Mouse (Mus musculus): ENCODE data around the gene Plcd3. TPM values are rescaled to one million over a fixed set of nuclear protein-coding genes. Genes with fewer than 3 reads are reported as not detected.

The Plcd3 gene
- polyA plus RNA-seq, 1 experiment, result 0.17 TPM

- Histone ChIP-seq H3K27me3 (ENCODE audit: control insufficient read depth) (peaks cover 4% of the 10 kb centered on the region), H3K36me3 (ENCODE audit: control insufficient read depth) (peaks cover 12% of the 10 kb centered on the region), H3K4me3 (replicated peaks) (no peak overlapping the region), H3K4me1 (ENCODE audit: control insufficient read depth) (peaks cover 38% of the 10 kb centered on the region), H3K9me3 (ENCODE audit: control insufficient read depth, low read length) (no peaks in the 10 kb centered on the region)
- TF ChIP-seq GATA1 (IDR thresholded peaks at IDR 0.05; ENCODE audit: low read length), result no peak
- TF ChIP-seq TAL1 (IDR thresholded peaks at IDR 0.05; ENCODE audit: low read length), result no peak
Observed at GRCm38 (mm10) chr11:103119609-103120008, 18.2 kb upstream of the Plcd3 start.

DNA sequence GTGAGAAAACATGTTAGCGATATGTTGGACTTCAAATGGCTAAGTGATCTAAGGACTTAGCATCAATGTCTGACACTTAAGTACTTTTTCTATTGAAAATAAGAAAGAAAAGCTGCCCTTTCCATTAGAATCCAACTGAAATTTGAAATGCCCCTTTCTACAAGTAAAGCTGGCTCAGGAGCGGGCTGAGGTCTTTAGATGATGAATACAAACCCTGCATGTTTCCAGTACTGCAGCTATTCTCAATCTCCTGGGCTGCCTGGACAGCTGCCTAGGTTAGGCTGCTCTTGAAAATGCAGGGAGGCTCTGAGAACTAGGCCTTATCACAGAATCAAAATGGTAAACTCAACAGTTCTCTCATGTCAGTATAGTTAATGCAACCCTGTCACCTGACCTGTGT, 17.4 kb upstream of the Plcd3 start:
- TF ChIP-seq GATA1 (IDR thresholded peaks at IDR 0.05; ENCODE audit: low read length) (no peak), TAL1 (IDR thresholded peaks at IDR 0.05; ENCODE audit: low read length) (no peak)
- Histone ChIP-seq H3K4me3 (replicated peaks) (peak overlapping the region; percentile 96), H3K9me3 (ENCODE audit: control insufficient read depth, low read length) (no peaks in the 10 kb centered on the region), H3K4me1 (ENCODE audit: control insufficient read depth) (peaks cover 45% of the 10 kb centered on the region), H3K36me3 (ENCODE audit: control insufficient read depth) (peaks cover 12% of the 10 kb centered on the region), H3K27me3 (ENCODE audit: control insufficient read depth) (peaks cover 4% of the 10 kb centered on the region)

DNA sequence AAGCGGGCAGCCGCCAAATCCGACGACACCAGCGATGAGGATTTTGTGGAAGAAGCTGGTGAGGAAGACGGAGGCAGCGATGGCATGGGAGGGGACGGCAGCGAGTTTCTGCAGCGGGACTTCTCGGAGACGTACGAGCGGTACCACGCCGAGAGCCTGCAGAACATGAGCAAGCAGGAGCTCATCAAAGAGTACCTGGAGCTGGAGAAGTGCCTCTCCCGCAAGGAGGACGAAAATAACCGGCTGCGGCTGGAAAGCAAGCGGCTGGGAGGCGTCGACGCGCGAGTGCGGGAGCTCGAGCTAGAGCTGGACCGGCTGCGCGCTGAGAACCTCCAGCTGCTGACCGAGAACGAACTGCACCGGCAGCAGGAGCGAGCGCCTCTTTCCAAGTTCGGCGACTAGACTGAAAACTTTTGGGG, 16.1 kb upstream of the Plcd3 start:
- H3K36me3 ChIP-seq (ENCODE audit: control insufficient read depth), result peaks cover 24% of the 10 kb centered on the region
- H3K27me3 ChIP-seq (ENCODE audit: control insufficient read depth), result peaks cover 11% of the 10 kb centered on the region
- no peak for TF ChIP-seq TAL1 (IDR thresholded peaks at IDR 0.05; ENCODE audit: low read length)
- TF ChIP-seq GATA1 (IDR thresholded peaks at IDR 0.05; ENCODE audit: low read length), result no peak
- H3K4me3 ChIP-seq (replicated peaks), result peak overlapping the region; percentile 96
- peaks cover 56% of the 10 kb centered on the region for H3K4me1 ChIP-seq (ENCODE audit: control insufficient read depth)
- no peaks in the 10 kb centered on the region for H3K9me3 ChIP-seq (ENCODE audit: control insufficient read depth, low read length)

DNA sequence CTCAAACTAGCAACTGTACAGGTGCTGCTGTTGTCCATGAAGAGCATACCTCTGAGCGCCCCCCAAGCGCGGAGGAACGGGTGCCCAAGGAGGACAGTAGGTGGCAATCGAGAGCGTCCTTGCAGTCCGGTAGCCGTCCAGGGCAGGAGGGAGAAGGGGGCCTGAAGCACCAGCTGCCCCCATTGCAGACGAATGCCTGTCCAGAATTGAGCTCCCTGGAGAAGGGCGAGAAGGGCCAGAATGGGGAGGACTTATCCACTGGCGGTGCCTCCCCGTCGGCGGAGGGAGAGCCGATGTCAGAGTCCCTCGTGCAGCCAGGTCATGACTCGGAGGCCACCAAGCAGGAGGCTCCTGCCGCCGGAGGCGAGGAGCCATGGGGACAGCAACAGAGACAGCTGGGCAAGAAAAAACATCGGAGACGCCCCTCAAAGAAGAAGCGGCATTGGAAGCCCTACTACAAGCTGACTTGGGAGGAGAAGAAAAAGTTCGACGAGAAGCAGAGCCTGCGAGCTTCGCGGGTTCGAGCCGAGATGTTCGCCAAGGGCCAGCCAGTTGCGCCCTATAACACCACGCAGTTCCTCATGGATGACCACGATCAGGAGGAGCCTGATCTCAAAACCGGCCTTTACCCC, 15.6 kb upstream of the Plcd3 start:
- Histone ChIP-seq H3K4me1 (ENCODE audit: control insufficient read depth) (peaks cover 62% of the 10 kb centered on the region), H3K36me3 (ENCODE audit: control insufficient read depth) (peaks cover 30% of the 10 kb centered on the region), H3K9me3 (ENCODE audit: control insufficient read depth, low read length) (no peaks in the 10 kb centered on the region), H3K27me3 (ENCODE audit: control insufficient read depth) (peaks cover 16% of the 10 kb centered on the region), H3K4me3 (replicated peaks) (peak overlapping the region; percentile 96)
- TF ChIP-seq TAL1 (IDR thresholded peaks at IDR 0.05; ENCODE audit: low read length) (no peak), GATA1 (IDR thresholded peaks at IDR 0.05; ENCODE audit: low read length) (no peak)

DNA sequence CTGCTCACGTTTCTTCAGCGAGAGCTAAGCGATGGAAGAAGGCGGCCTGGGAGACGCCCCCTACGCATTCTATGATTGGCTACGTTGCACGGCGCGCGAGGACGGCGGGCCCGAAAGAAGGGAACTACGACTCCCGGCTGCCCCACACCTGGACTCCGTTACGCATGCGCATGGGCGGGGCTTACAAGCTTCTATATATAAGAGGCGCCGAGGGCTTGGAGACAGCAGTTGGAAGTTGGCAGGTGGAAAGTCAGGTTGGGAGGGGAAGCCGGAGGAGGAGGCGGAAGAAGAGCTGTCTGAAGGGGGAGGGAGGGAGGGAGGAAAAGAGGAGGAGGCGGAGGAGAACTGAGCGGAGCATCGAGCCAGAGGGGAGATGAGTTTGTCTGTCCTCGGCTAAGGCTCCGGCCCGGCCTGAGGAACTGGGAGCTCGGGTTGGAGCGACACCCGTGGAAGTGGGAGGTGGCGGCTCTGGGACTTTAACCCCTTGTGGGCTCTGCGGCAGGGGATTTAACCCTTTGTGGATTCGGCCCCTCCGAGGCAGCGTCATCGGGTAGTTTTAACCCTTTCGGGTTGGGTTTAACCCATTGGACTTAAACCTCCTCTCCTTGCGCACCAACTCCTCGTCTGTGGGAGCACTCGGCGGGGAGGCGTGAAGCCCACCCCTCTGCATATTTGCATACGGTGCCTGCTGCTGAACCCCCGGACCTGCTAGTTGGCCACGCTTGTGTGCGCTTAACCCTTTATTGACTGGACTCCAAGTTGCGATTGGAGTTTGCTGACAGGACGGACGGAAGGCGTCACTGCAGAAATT, 14.8 kb upstream of the Plcd3 start, which contains the start of gene Hexim1:
TSS of gene Hexim1 (plus strand) at position 224 of the 811 bp plus-strand sequence.
- TF ChIP-seq TAL1 (IDR thresholded peaks at IDR 0.05; ENCODE audit: low read length) (no peak), GATA1 (IDR thresholded peaks at IDR 0.05; ENCODE audit: low read length) (no peak)
- Histone ChIP-seq H3K9me3 (ENCODE audit: control insufficient read depth, low read length) (no peaks in the 10 kb centered on the region), H3K36me3 (ENCODE audit: control insufficient read depth) (peaks cover 38% of the 10 kb centered on the region), H3K4me1 (ENCODE audit: control insufficient read depth) (peaks cover 70% of the 10 kb centered on the region), H3K27me3 (ENCODE audit: control insufficient read depth) (peaks cover 25% of the 10 kb centered on the region), H3K4me3 (replicated peaks) (peak within 1 kb of the TSS; percentile 96)

DNA sequence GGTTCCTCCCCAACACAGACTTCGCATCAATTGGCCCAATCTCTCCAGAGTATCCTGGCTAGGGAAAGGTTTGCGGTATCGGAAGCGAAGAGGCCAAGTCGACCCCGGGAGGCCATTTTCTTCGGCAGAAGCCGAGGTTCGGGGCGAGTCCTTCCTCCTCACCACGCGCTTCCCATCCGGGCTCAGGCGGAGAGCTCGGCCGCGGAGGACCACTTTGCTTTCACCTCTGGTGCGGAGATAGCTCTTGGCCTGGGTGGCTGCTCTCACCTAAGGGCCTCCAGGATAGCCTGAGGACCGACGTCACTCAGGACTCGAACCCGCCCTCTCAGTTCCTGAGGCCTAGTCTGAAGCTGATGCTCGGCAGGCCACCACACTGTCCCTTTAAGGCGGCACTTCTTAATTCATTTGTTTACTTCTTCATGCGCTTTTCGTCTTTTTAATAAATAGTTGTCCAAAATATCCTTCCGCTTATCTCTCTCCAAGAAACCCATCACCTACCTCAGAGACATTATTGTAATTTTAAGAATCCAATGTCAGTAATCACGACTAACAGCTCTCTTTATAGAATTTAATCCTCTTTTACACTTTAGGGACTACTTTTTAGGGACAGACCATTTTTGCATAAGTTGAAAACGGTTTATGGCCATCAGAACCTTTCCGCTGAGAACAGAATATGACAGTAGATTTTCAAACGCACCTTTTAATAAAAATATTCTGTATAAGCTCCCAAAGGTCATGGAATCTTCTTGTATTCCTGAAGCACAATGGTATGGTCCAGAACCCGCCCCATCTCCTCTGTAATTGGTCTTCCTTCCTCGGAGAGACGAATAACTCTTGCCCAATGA, 13.9 kb upstream of the Plcd3 start:
- peak overlapping the region; percentile 96 for H3K4me3 ChIP-seq (replicated peaks)
- no peaks in the 10 kb centered on the region for H3K9me3 ChIP-seq (ENCODE audit: control insufficient read depth, low read length)
- H3K36me3 ChIP-seq (ENCODE audit: control insufficient read depth), result peaks cover 46% of the 10 kb centered on the region
- peaks cover 30% of the 10 kb centered on the region for H3K27me3 ChIP-seq (ENCODE audit: control insufficient read depth)
- peaks cover 72% of the 10 kb centered on the region for H3K4me1 ChIP-seq (ENCODE audit: control insufficient read depth)
- no peak for TF ChIP-seq GATA1 (IDR thresholded peaks at IDR 0.05; ENCODE audit: low read length)
- TF ChIP-seq TAL1 (IDR thresholded peaks at IDR 0.05; ENCODE audit: low read length), result no peak

DNA sequence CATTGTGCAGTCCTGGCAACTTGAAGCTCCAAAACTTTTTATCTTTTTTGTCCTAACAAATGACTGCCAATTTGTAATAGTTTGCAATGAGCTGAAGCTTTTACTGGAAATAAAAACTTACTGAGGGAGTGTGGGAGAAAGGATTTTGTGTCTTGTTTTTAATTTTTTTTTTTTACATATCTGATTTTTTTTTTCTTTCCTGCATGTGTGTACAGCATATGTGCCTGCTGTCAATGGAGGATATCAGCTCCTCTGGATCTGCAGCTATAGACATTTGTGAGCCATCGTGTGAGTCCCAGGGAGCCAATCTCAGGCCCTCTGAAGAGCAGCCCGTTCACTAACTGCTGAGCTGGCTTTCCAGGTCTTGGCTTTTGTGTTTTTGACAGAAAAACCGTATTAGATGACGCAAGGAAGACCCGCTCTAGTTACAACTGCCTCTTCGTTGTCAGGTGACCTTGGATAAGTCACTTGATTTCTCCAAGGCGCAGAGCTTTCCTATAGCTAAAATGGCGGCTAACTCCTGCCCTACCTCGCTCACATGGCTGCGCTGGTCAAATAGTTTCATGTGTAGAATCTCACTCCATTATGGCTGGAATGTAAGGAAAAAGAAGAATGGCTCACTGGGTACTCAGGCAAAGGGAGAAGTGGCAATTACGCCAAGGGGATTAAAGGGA, 12.9 kb upstream of the Plcd3 start:
- Histone ChIP-seq H3K27me3 (ENCODE audit: control insufficient read depth) (peaks cover 30% of the 10 kb centered on the region), H3K36me3 (ENCODE audit: control insufficient read depth) (peaks cover 50% of the 10 kb centered on the region), H3K4me1 (ENCODE audit: control insufficient read depth) (peaks cover 69% of the 10 kb centered on the region), H3K9me3 (ENCODE audit: control insufficient read depth, low read length) (no peaks in the 10 kb centered on the region), H3K4me3 (replicated peaks) (peak overlapping the region; percentile 96)
- TF ChIP-seq TAL1 (IDR thresholded peaks at IDR 0.05; ENCODE audit: low read length) (no peak), GATA1 (IDR thresholded peaks at IDR 0.05; ENCODE audit: low read length) (no peak)

DNA sequence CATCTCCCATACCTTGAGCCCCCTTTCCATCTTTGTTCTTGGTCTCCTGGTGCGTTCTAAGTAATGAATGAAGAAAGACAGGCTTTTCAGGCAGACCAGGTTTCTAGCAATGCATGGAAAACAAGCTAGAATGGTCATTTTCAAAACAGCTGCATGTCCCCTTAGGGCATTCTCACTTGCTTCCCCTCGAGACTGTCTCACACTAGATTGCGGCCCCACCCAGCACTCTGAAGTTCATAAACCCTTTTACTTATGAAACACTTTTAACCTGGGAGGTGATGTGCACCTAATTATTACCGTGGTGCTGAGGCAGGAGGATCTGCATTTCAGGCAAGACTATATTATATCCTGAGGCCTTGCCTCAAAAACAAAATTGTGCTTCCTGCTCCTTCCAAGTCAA, 12.3 kb upstream of the Plcd3 start:
- Histone ChIP-seq H3K9me3 (ENCODE audit: control insufficient read depth, low read length) (no peaks in the 10 kb centered on the region), H3K36me3 (ENCODE audit: control insufficient read depth) (peaks cover 54% of the 10 kb centered on the region), H3K4me1 (ENCODE audit: control insufficient read depth) (peaks cover 70% of the 10 kb centered on the region), H3K27me3 (ENCODE audit: control insufficient read depth) (peaks cover 30% of the 10 kb centered on the region), H3K4me3 (replicated peaks) (no peak overlapping the region)
- no peak for TF ChIP-seq TAL1 (IDR thresholded peaks at IDR 0.05; ENCODE audit: low read length)
- TF ChIP-seq GATA1 (IDR thresholded peaks at IDR 0.05; ENCODE audit: low read length), result no peak
